Mouse (Mus musculus): ENCODE measurements around the gene Serpinb1c.

DNA sequence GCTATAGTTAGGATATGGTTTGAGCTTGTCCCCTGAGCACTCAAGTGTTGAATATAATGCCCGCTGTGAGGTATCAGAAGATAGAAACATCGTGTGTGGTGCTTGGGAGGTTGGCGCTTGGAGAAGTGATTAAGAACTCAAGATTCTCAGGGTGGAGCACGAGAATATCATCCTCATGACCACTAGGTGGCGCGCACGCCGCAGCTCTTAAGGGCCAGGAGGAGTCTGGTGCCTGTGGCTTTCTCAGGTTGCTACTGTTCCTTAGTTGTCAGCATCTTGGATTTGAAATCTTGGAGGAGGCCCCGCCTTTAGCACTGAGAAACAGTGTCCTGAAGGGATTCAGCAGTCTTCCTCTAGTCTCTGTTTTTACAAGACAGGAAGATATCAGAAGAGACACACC lies 31.5 kb downstream of the Serpinb1c start:
- TF ChIP-seq CTCF (IDR thresholded peaks at IDR 0.05; ENCODE audit: insufficient read depth, low read length) = peak; percentile 95
- no peak for TF ChIP-seq POLR2A (IDR thresholded peaks at IDR 0.05; ENCODE audit: borderline replicate concordance, extremely low read depth, low read depth, low read length)
